ENCODE assay signal across 23 mouse cellular contexts in the genomic region with DNA sequence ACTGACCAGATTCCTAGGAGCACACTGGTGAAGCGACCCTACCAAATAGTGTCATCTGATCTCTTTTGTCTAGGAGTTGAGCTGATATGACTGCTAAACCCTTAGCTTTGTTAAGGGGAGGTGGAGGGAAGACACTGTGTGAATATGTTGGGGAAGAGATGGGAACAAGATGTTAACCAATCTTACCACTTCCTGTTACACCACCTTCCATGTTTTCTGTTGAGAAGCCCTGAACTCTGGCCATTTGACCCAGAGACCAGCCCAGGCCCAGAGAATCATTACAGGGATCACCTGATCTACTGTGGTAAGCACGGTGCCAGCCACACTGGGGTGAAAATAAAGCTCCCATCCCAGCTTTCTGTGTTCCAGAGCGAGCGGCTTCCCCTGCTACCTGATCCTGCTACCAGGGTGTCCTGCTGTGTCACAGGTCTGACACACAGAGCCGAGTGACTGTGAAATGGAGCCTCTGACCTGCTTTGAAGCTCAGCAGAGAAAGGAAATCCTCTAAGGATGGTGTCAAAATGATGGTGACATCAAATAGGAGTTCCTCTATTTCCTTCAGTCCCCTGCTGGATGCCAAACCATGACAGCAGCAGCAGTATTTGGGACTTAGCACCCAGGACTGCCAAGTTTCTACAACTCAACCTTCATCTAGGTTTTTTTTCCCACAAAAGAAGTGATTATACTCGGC. TPM values are rescaled to one million over a fixed set of nuclear protein-coding genes. Genes with fewer than 3 reads are reported as not detected.
A peak's percentile ranks its signal among the peaks of the same experiment; 100 is the strongest.
DNase-seq lines count a peak whose midpoint lies in the region; ATAC-seq and TF ChIP-seq lines count a peak whose summit lies in the region.
"Had no signal": no experiment of that assay in that cellular context is flagged by ENCODE, and none has a peak within 500 bp of the region (broad histone marks: within the 10 kb centered on the region; RNA-seq: fewer than 3 reads in every experiment).

No protein-coding gene starts in this region.

- no peak for ATAC-seq in lung, postnatal 0 days
- peak; percentile 70 for ATAC-seq in neutrophil, adult 5-6 weeks (ENCODE audit: extremely low read depth, insufficient number of reproducible peaks, low FRiP score, poor library complexity, severe bottlenecking)
- no peak for ATAC-seq in inflammation-experienced regulatory T-cells, adult 6 months
- ATAC-seq: forebrain, embryonic 13.5 days had no signal

- no peaks in the 10 kb centered on the region for H3K36me3 ChIP-seq in lung, postnatal 0 days (ENCODE audit: insufficient read depth, low read length)
- peaks cover 23% of the 10 kb centered on the region; the same call in 1 of the 2 replicates for H3K36me3 ChIP-seq in macrophage (ENCODE audit: inconsistent target)
- H3K36me3 ChIP-seq: hindbrain, embryonic 10.5 days; lung, embryonic 15.5 days; midbrain, embryonic 12.5 days had no signal

- no peak overlapping the region for H3K4me3 ChIP-seq in lung, postnatal 0 days (ENCODE audit: low read depth, low read length)
- peak overlapping the region; percentile 41 for H3K4me3 ChIP-seq in bone marrow, adult 2 months (replicated peaks; ENCODE audit: control insufficient read depth, low read depth, low read length)
- no peak overlapping the region for H3K4me3 ChIP-seq in macrophage (ENCODE audit: inconsistent target)
- H3K4me3 ChIP-seq: forebrain, embryonic 13.5 days; hindbrain, embryonic 10.5 days; layer of hippocampus, adult 2 months; lung, embryonic 15.5 days; midbrain, embryonic 12.5 days had no signal

- intact Hi-C loops in left cerebral cortex, postnatal 36 days (cut with DNase I): no loop called here

- DNase-seq in lung, postnatal 0 days (ENCODE audit: low spot score): peak; percentile 50
- no peak for DNase-seq in lung, postnatal 14 days
- no peak for DNase-seq in left cerebral cortex, postnatal 36 days (ENCODE audit: low spot score in 2 of 2)
- DNase-seq: adrenal gland, postnatal 25 days; cerebellum, adult 9-10 months; gastrocnemius, postnatal 14 days; kidney, adult 2 months; kidney, postnatal 10 days; layer of hippocampus, postnatal 36 days; right cerebral cortex, postnatal 14 days; thymus, adult 2 months had no signal

- H3K4me1 ChIP-seq in lung, postnatal 0 days (ENCODE audit: insufficient read depth, low read depth, low read length): no peaks in the 10 kb centered on the region
- peaks cover 1% of the 10 kb centered on the region; the same call in 1 of the 2 replicates for H3K4me1 ChIP-seq in bone marrow, adult 2 months (ENCODE audit: control insufficient read depth, insufficient read depth, low read length)
- H3K4me1 ChIP-seq: forebrain, embryonic 13.5 days; hindbrain, embryonic 10.5 days; lung, embryonic 15.5 days; midbrain, embryonic 12.5 days had no signal

- H3K4me2 ChIP-seq in lung, postnatal 0 days (replicated peaks; ENCODE audit: low read depth, low read length): no peak overlapping the region
- H3K4me2 ChIP-seq: forebrain, embryonic 13.5 days; lung, embryonic 15.5 days; midbrain, embryonic 12.5 days had no signal

- no peak for TF ChIP-seq POLR2A in bone marrow, adult 2 months (IDR thresholded peaks at IDR 0.05; ENCODE audit: borderline replicate concordance, control insufficient read depth, low read depth, low read length)

- H3K27ac ChIP-seq in lung, postnatal 0 days (ENCODE audit: low read length): no peak overlapping the region
- peak overlapping the region; percentile 96 for H3K27ac ChIP-seq in bone marrow, adult 2 months (ENCODE audit: control insufficient read depth, insufficient read depth, low read depth, low read length, poor library complexity)
- H3K27ac ChIP-seq in macrophage: peak overlapping the region; percentile 94
- H3K27ac ChIP-seq: forebrain, embryonic 13.5 days; hindbrain, embryonic 10.5 days; layer of hippocampus, adult 2 months; lung, embryonic 15.5 days; midbrain, embryonic 12.5 days had no signal

- no peak for TF ChIP-seq EP300 in lung, postnatal 0 days (IDR thresholded peaks at IDR 0.05)

- TF ChIP-seq CTCF in lung, postnatal 0 days (IDR thresholded peaks at IDR 0.05): no peak
- no peak for TF ChIP-seq CTCF in bone marrow, adult 2 months (IDR thresholded peaks at IDR 0.05; ENCODE audit: control insufficient read depth, insufficient read depth, low read length)

- H3K9ac ChIP-seq in lung, postnatal 0 days (replicated peaks; ENCODE audit: low read depth): no peak overlapping the region
- H3K9ac ChIP-seq: forebrain, embryonic 13.5 days; lung, embryonic 15.5 days; midbrain, embryonic 12.5 days had no signal

- H3K9me3 ChIP-seq in lung, postnatal 0 days (ENCODE audit: low read length): no peaks in the 10 kb centered on the region
- H3K9me3 ChIP-seq: forebrain, embryonic 13.5 days; hindbrain, embryonic 10.5 days; lung, embryonic 15.5 days; midbrain, embryonic 12.5 days had no signal

- no peaks in the 10 kb centered on the region for H3K27me3 ChIP-seq in lung, postnatal 0 days (replicated peaks; ENCODE audit: insufficient read depth, low read length)
- H3K27me3 ChIP-seq: forebrain, embryonic 13.5 days; lung, embryonic 15.5 days; midbrain, embryonic 12.5 days had no signal

- H3K79me2 ChIP-seq in macrophage (ENCODE audit: inconsistent target): peaks cover 36% of the 10 kb centered on the region; the same call in 1 of the 2 replicates

- 44% methylated on average over 6 of the region's 6 CpGs for whole genome bisulfite sequencing in lung, postnatal 0 days
- WGBS in bone marrow, adult 2 months: 41% methylated on average over 6 of the region's 6 CpGs
- WGBS in macrophage (ENCODE audit: missing documents): 40% methylated on average over 6 of the region's 6 CpGs

RNA-seq across cellular contexts. Expression of gene Fcgr4, which starts 1.1 kb away (rescaled TPM):
- polyA plus RNA-seq in lung, postnatal 0 days (2015; fragmentation: Nextera tagmentation; extraction: Ambion mirVana): 3.3 and 4.0 TPM in 2 replicates
- 10.4 and 24.3 TPM in 2 replicates for polyA plus RNA-seq in bone marrow, adult 2 months (2011; ENCODE audit: insufficient read depth, insufficient read length, low replicate concordance, missing spikeins)
- total RNA-seq in macrophage (2018; cell fraction: chromatin; rRNA removed): 10 to 100 TPM in 18 of 26 experiments, 1 to 10 TPM in 8; 2.8 to 51.5 (median 15.7) TPM
- 100 to 1,000 TPM; 164 to 540 (median 249) TPM for total RNA-seq in macrophage (2018; cell fraction: cytosol; rRNA removed)
- 100 to 1,000 TPM in 12 of 26 experiments, 10 to 100 TPM in 14; 45.3 to 292 (median 97.1) TPM for total RNA-seq in macrophage (2018; cell fraction: nucleus; rRNA removed)
- 192 to 337 TPM (median 269 TPM) in 3 replicates for polyA plus RNA-seq in macrophage (2018)
- total RNA-seq in neutrophil, adult 5-6 weeks (2017): 134 TPM in 2 replicates
- not detected for polyA plus RNA-seq in inflammation-experienced regulatory T-cells, adult 6 months (2017; shearing (Covaris generic))
- total RNA-seq in left cerebral cortex, postnatal 36 days (2021): not detected
- total RNA-seq: gastrocnemius, postnatal 14 days; layer of hippocampus, adult 2 months; left cerebral cortex, postnatal 14 days had no signal
- polyA plus RNA-seq: forebrain, embryonic 13.5 days; neural tube, embryonic 14.5 days had no signal

RNA-seq across cellular contexts. Expression of gene Fcgr2b, which starts 41.3 kb away (rescaled TPM):
- 6.9 and 9.2 TPM in 2 replicates for polyA plus RNA-seq in lung, postnatal 0 days (2015; fragmentation: Nextera tagmentation; extraction: Ambion mirVana)
- polyA plus RNA-seq in bone marrow, adult 2 months (2011; ENCODE audit: insufficient read depth, insufficient read length, low replicate concordance, missing spikeins): 23.0 and 75.4 TPM in 2 replicates
- 1,000 to 10,000 TPM in 14 of 26 experiments, 100 to 1,000 TPM in 12; 552 to 2,008 (median 1,011) TPM for total RNA-seq in macrophage (2018; cell fraction: chromatin; rRNA removed)
- 100 to 1,000 TPM; 224 to 730 (median 474) TPM for total RNA-seq in macrophage (2018; cell fraction: cytosol; rRNA removed)
- 1,000 to 10,000 TPM in 21 of 26 experiments, 100 to 1,000 TPM in 5; 780 to 1,818 (median 1,207) TPM for total RNA-seq in macrophage (2018; cell fraction: nucleus; rRNA removed)
- polyA plus RNA-seq in macrophage (2018): 372 to 843 TPM (median 791 TPM) in 3 replicates
- 136 and 145 TPM in 2 replicates for total RNA-seq in neutrophil, adult 5-6 weeks (2017)
- polyA plus RNA-seq in inflammation-experienced regulatory T-cells, adult 6 months (2017; shearing (Covaris generic)): 1 to 10 TPM in 2 of 3 experiments, under 1 TPM in 1; 0.70 to 1.4 (median 1.2) TPM
- total RNA-seq in left cerebral cortex, postnatal 36 days (2021): 1 to 10 TPM; 5.5 to 5.8 TPM

RNA-seq across cellular contexts. Expression of gene Fcgr3, which starts 47.1 kb away (rescaled TPM):
- polyA plus RNA-seq in lung, postnatal 0 days (2015; fragmentation: Nextera tagmentation; extraction: Ambion mirVana): 29.3 and 37.4 TPM in 2 replicates
- polyA plus RNA-seq in bone marrow, adult 2 months (2011; ENCODE audit: insufficient read depth, insufficient read length, low replicate concordance, missing spikeins): 18.2 and 56.7 TPM in 2 replicates
- 100 to 1,000 TPM in 2 of 26 experiments, 10 to 100 TPM in 24; 11.2 to 126 (median 31.3) TPM for total RNA-seq in macrophage (2018; cell fraction: chromatin; rRNA removed)
- total RNA-seq in macrophage (2018; cell fraction: cytosol; rRNA removed): 1,000 to 10,000 TPM in 1 of 26 experiments, 100 to 1,000 TPM in 25; 241 to 1,033 (median 488) TPM
- 100 to 1,000 TPM in 22 of 26 experiments, 10 to 100 TPM in 4; 68.5 to 379 (median 158) TPM for total RNA-seq in macrophage (2018; cell fraction: nucleus; rRNA removed)
- 921 to 1,206 TPM (median 1,155 TPM) in 3 replicates for polyA plus RNA-seq in macrophage (2018)
- total RNA-seq in neutrophil, adult 5-6 weeks (2017): 682 and 697 TPM in 2 replicates
- 1 to 10 TPM in 1 of 3 experiments, under 1 TPM in 1, not detected in 1; 0.98 to 1.5 TPM for polyA plus RNA-seq in inflammation-experienced regulatory T-cells, adult 6 months (2017; shearing (Covaris generic))
- 10 to 100 TPM in 1 of 2 experiments, 1 to 10 TPM in 1; 9.0 to 13.6 TPM for total RNA-seq in left cerebral cortex, postnatal 36 days (2021)
- polyA plus RNA-seq: C2C12 had no signal

Comparison
In these comparisons a context has a peak if more than half of its experiments do, and no peak if none do; other contexts are left out.
1. RNA of gene Fcgr3, which starts 47.1 kb away (polyA plus RNA-seq): 921 to 1,206 TPM in macrophage; 18.2 to 56.7 TPM in bone marrow, adult 2 months, 29.3 to 37.4 TPM in lung, postnatal 0 days and 0.98 to 1.5 TPM in inflammation-experienced regulatory T-cells, adult 6 months; every median in the first group is over 10 times any median in the second.